24 mouse cellular contexts compared by ENCODE assay signal in the genomic region with DNA sequence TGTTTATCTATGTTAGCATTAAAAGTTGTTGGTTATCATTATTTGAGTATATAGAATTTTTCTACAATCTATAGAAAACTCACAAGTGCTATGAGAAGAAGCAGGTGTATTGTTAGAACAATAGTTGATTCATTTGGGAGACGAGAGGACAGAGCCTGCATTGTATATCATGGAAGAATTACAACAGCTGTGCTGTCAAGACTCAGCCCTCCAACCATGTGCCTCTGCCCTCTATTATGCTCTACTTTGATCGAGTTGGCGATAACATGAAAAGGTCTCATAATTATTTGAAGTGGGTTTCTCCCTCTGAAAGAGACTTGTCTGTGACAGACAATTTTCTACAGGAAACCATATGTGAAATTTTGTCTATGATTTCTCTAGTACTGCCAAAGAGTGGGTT.
DNase-seq lines count a peak whose midpoint lies in the region; ATAC-seq and TF ChIP-seq lines count a peak whose summit lies in the region.
"Had no signal": no experiment of that assay in that cellular context is flagged by ENCODE, and none has a peak within 500 bp of the region (broad histone marks: within the 10 kb centered on the region; RNA-seq: fewer than 3 reads in every experiment).

No protein-coding gene starts in this region.

- no peaks in the 10 kb centered on the region for H3K36me3 ChIP-seq in hindbrain, embryonic 11.5 days (ENCODE audit: control insufficient read depth, insufficient read depth, low read length)
- H3K36me3 ChIP-seq in hindbrain, embryonic 14.5 days (replicated peaks; ENCODE audit: control insufficient read depth, insufficient read depth), result no peaks in the 10 kb centered on the region
- no peaks in the 10 kb centered on the region for H3K36me3 ChIP-seq in myocyte (ENCODE audit: control insufficient read depth, insufficient read depth)
- H3K36me3 ChIP-seq: embryonic facial prominence, embryonic 15.5 days; forebrain, embryonic 10.5 days; forebrain, embryonic 15.5 days; G1E; heart, embryonic 12.5 days; hindbrain, embryonic 10.5 days had no signal

- no peak for ATAC-seq in hindbrain, embryonic 11.5 days (ENCODE audit: low FRiP score)
- no peak for ATAC-seq in hindbrain, embryonic 14.5 days (ENCODE audit: low FRiP score)
- ATAC-seq: CD4-positive, CD25-positive, alpha-beta regulatory T cell, adult 4 months; forebrain, embryonic 15.5 days; hindbrain, embryonic 16.5 days; inflammation-experienced regulatory T-cells, adult 6 months; intestine, postnatal 0 days had no signal

- no peaks in the 10 kb centered on the region for H3K79me2 ChIP-seq in myocyte (ENCODE audit: control insufficient read depth, insufficient read depth)

- H3K9ac ChIP-seq in hindbrain, embryonic 11.5 days (ENCODE audit: low read depth, low read length), result no peak overlapping the region
- H3K9ac ChIP-seq in hindbrain, embryonic 14.5 days, result no peak overlapping the region
- H3K9ac ChIP-seq: embryonic facial prominence, embryonic 15.5 days; forebrain, embryonic 15.5 days; heart, embryonic 12.5 days had no signal

- H3K27ac ChIP-seq in hindbrain, embryonic 11.5 days (ENCODE audit: low read depth, low read length), result no peak overlapping the region
- H3K27ac ChIP-seq in hindbrain, embryonic 14.5 days, result no peak overlapping the region
- H3K27ac ChIP-seq: embryonic facial prominence, embryonic 15.5 days; forebrain, embryonic 10.5 days; forebrain, embryonic 15.5 days; hindbrain, embryonic 10.5 days had no signal

- no peaks in the 10 kb centered on the region for H3K4me1 ChIP-seq in hindbrain, embryonic 11.5 days (replicated peaks; ENCODE audit: control insufficient read depth, insufficient read depth, low read length)
- no peaks in the 10 kb centered on the region for H3K4me1 ChIP-seq in hindbrain, embryonic 14.5 days (replicated peaks; ENCODE audit: control insufficient read depth, insufficient read depth, low read length)
- H3K4me1 ChIP-seq: embryonic facial prominence, embryonic 15.5 days; forebrain, embryonic 10.5 days; forebrain, embryonic 15.5 days; heart, embryonic 12.5 days; hindbrain, embryonic 10.5 days had no signal

- H3K9me3 ChIP-seq in hindbrain, embryonic 11.5 days (ENCODE audit: control insufficient read depth, low read length), result no peaks in the 10 kb centered on the region
- no peaks in the 10 kb centered on the region for H3K9me3 ChIP-seq in hindbrain, embryonic 14.5 days (ENCODE audit: control insufficient read depth, low read length)
- H3K9me3 ChIP-seq: embryonic facial prominence, embryonic 15.5 days; forebrain, embryonic 10.5 days; forebrain, embryonic 15.5 days; G1E; heart, embryonic 12.5 days; hindbrain, embryonic 10.5 days had no signal

- H3K27me3 ChIP-seq in hindbrain, embryonic 11.5 days (ENCODE audit: control insufficient read depth, insufficient read depth, low read length), result no peaks in the 10 kb centered on the region
- no peaks in the 10 kb centered on the region for H3K27me3 ChIP-seq in hindbrain, embryonic 14.5 days (ENCODE audit: control insufficient read depth, insufficient read depth, low read length)
- H3K27me3 ChIP-seq in myocyte (ENCODE audit: control insufficient read depth, insufficient read depth, insufficient read length), result no peaks in the 10 kb centered on the region
- H3K27me3 ChIP-seq: embryonic facial prominence, embryonic 15.5 days; forebrain, embryonic 15.5 days; heart, embryonic 12.5 days had no signal

- no peak overlapping the region for H3K4me2 ChIP-seq in hindbrain, embryonic 11.5 days (replicated peaks; ENCODE audit: low read depth, low read length)
- no peak overlapping the region for H3K4me2 ChIP-seq in hindbrain, embryonic 14.5 days (replicated peaks)
- H3K4me2 ChIP-seq in myocyte (ENCODE audit: low read depth), result no peak overlapping the region
- H3K4me2 ChIP-seq: embryonic facial prominence, embryonic 15.5 days; forebrain, embryonic 15.5 days; heart, embryonic 12.5 days had no signal

- no peak overlapping the region for H3ac ChIP-seq in myocyte (ENCODE audit: control insufficient read depth, insufficient read length)

- no peak for TF ChIP-seq POLR2A in myocyte (IDR thresholded peaks at IDR 0.05; ENCODE audit: insufficient read length, low read depth)

- no peak overlapping the region for H3K4me3 ChIP-seq in hindbrain, embryonic 11.5 days (ENCODE audit: low read depth, low read length)
- no peak overlapping the region for H3K4me3 ChIP-seq in hindbrain, embryonic 14.5 days (replicated peaks; ENCODE audit: low read length)
- H3K4me3 ChIP-seq in myocyte, result no peak overlapping the region
- H3K4me3 ChIP-seq: embryonic facial prominence, embryonic 15.5 days; erythroblast, embryonic 14.5 days; forebrain, embryonic 10.5 days; forebrain, embryonic 15.5 days; heart, embryonic 12.5 days; hindbrain, embryonic 10.5 days had no signal

- 55% methylated on average over 3 of the region's 3 CpGs for WGBS in hindbrain, embryonic 11.5 days
- 44% methylated on average over 3 of the region's 3 CpGs for WGBS in hindbrain, embryonic 14.5 days

- DNase-seq in embryo, embryonic 10.5 days (ENCODE audit: low spot score), result peak; percentile 5
- no peak for DNase-seq in embryo, embryonic 9.5 days (ENCODE audit: extremely low spot score)
- peak; percentile 12 for DNase-seq in hindbrain, embryonic 11.5 days (ENCODE audit: low spot score)
- DNase-seq in hindbrain, embryonic 14.5 days (ENCODE audit: low spot score), result no peak
- DNase-seq in right cerebral cortex, postnatal 10 days (ENCODE audit: low spot score in 2 of 2), result no peak
- no peak for DNase-seq in right cerebral cortex, postnatal 14 days
- DNase-seq: adrenal gland, postnatal 10 days; B cell, adult 2 months; cerebellum, adult 11-12 months; cerebellum, adult 9-10 months; cerebellum, postnatal 25 days; gastrocnemius, postnatal 25 days had no signal

TF ChIP-seq in myocyte, 11 proteins besides CTCF, POLR2A, EP300 and RAD21:
- peak in 2 of 3 experiments; percentile 57 to 68 for TF ChIP-seq MYOD1 (IDR thresholded peaks at IDR 0.05; ENCODE audit: control insufficient read depth in 1 of 3, insufficient read length in 2 of 3, low read depth in 2 of 3)
- no peak for TF ChIP-seq MYOG (IDR thresholded peaks at IDR 0.05; ENCODE audit: control insufficient read depth in 1 of 3, insufficient read depth in 1 of 3, insufficient read length in 2 of 3, low read depth in 2 of 3)
TF ChIP-seq in myocyte: peak in this region for 1.

Comparison
In these comparisons a context has a peak if more than half of its experiments do, and no peak if none do; other contexts are left out.
1. DNase-seq: peak in embryo, embryonic 10.5 days (single experiment) and hindbrain, embryonic 11.5 days (single experiment); none in embryo, embryonic 9.5 days (single experiment), hindbrain, embryonic 14.5 days (single experiment), right cerebral cortex, postnatal 10 days (0 of 2) and right cerebral cortex, postnatal 14 days (single experiment).